Mouse (Mus musculus): Measurements from ENCODE around the gene Suclg1. TPM values are rescaled to one million over a fixed set of nuclear protein-coding genes. Genes with fewer than 3 reads are reported as not detected.

Gene Suclg1
- 100 to 1,000 TPM; 501 to 522 TPM for total RNA-seq (2021)

- intact Hi-C loops (cut with DNase I), result no loop called here
- peak; percentile 93 to 94 for DNase-seq
Observed at GRCm38 (mm10) chr6:73248237-73249048, at the start of gene Suclg1. Gene Suclg1, plus strand, starts transcription at chr6:73248382.

- no peak for DNase-seq
- intact Hi-C loops (cut with DNase I), result no loop called here
Observed at GRCm38 (mm10) chr6:73203724-73204123, 44.5 kb upstream of the Suclg1 start.

GRCm38 (mm10) chr6:73204937-73205336 is 43.2 kb upstream of the Suclg1 start:
- intact Hi-C loops (cut with DNase I), result no loop called here
- no peak for DNase-seq

- intact Hi-C loops (cut with DNase I), result no loop called here
- DNase-seq, result no peak
Observed at GRCm38 (mm10) chr6:73209598-73209997, 38.6 kb upstream of the Suclg1 start.

GRCm38 (mm10) chr6:73210445-73210972 is 37.7 kb upstream of the Suclg1 start:
- intact Hi-C loops (cut with DNase I), result no loop called here
- DNase-seq, result no peak

GRCm38 (mm10) chr6:73211036-73211435 is 37.1 kb upstream of the Suclg1 start:
- intact Hi-C loops (cut with DNase I), result no loop called here
- no peak for DNase-seq

- no peak for DNase-seq
- intact Hi-C loops (cut with DNase I), result no loop called here
Observed at GRCm38 (mm10) chr6:73211602-73212001, 36.6 kb upstream of the Suclg1 start.

- intact Hi-C loops (cut with DNase I), result loop anchor here (10.0 kb wide), 1 partner anchor 437 kb away; the partner anchor contains the start of gene Tcf7l1
- peak; percentile 94 for DNase-seq
Observed at GRCm38 (mm10) chr6:73221189-73221957, 26.8 kb upstream of the Suclg1 start, which contains the start of gene Dnah6. Gene Dnah6, minus strand, starts transcription at chr6:73221651.

GRCm38 (mm10) chr6:73221958-73222735 is 26.0 kb upstream of the Suclg1 start:
- DNase-seq, result no peak
- intact Hi-C loops (cut with DNase I), result loop anchor here (10.0 kb wide), 1 partner anchor 437 kb away; the partner anchor contains the start of gene Tcf7l1

GRCm38 (mm10) chr6:73222841-73223526 is 25.2 kb upstream of the Suclg1 start:
- intact Hi-C loops (cut with DNase I), result loop anchor here (10.0 kb wide), 1 partner anchor 438 kb away; the partner anchor contains the start of gene Tcf7l1
- DNase-seq, result peak; percentile 96

GRCm38 (mm10) chr6:73227376-73228158 is 20.6 kb upstream of the Suclg1 start:
- intact Hi-C loops (cut with DNase I), result loop anchor here (2.0 to 10.0 kb wide), 5 partner anchors 75 to 443 kb away; partner anchors contain the start of gene Tcf7l1
- DNase-seq, result peak; percentile 46 to 76

- intact Hi-C loops (cut with DNase I), result loop anchor here (2.0 to 10.0 kb wide), 5 partner anchors 76 to 444 kb away; partner anchors contain the start of gene Tcf7l1
- peak; percentile 51 to 56 for DNase-seq
Observed at GRCm38 (mm10) chr6:73228408-73228807, 19.8 kb upstream of the Suclg1 start.

GRCm38 (mm10) chr6:73228881-73229280 is 19.3 kb upstream of the Suclg1 start:
- no peak for DNase-seq
- intact Hi-C loops (cut with DNase I), result loop anchor here (2.0 to 10.0 kb wide), 5 partner anchors 76 to 444 kb away; partner anchors contain the start of gene Tcf7l1

- intact Hi-C loops (cut with DNase I), result no loop called here
- no peak for DNase-seq
Observed at GRCm38 (mm10) chr6:73232152-73232584, 16.0 kb upstream of the Suclg1 start.

- DNase-seq, result no peak
- intact Hi-C loops (cut with DNase I), result no loop called here
Observed at GRCm38 (mm10) chr6:73233202-73233726, 14.9 kb upstream of the Suclg1 start.

GRCm38 (mm10) chr6:73234302-73234900 is 13.8 kb upstream of the Suclg1 start:
- intact Hi-C loops (cut with DNase I), result no loop called here
- no peak for DNase-seq

GRCm38 (mm10) chr6:73235650-73236049 is 12.5 kb upstream of the Suclg1 start:
- intact Hi-C loops (cut with DNase I), result no loop called here
- DNase-seq, result no peak

GRCm38 (mm10) chr6:73246821-73247220 is 1.4 kb upstream of the Suclg1 start:
- intact Hi-C loops (cut with DNase I), result no loop called here
- no peak for DNase-seq
